Mouse (Mus musculus): ENCODE results near the gene Exosc9. TPM values are rescaled to one million over a fixed set of nuclear protein-coding genes. Genes with fewer than 3 reads are reported as not detected.
"Not testable (repeated sequence)": the region's sequence is repeated elsewhere in the genome, so short reads cannot be mapped to it uniquely, and the experiment has no call there.

Gene Exosc9
- polyA plus RNA-seq, 1 experiment from 2014 or later = 98.5 TPM

- no peaks in the 10 kb centered on the region for H3K27me3 ChIP-seq (ENCODE audit: low read depth, poor library complexity, severe bottlenecking)
- H3K9me3 ChIP-seq (replicated peaks) = no peaks in the 10 kb centered on the region
- peaks cover 15% of the 10 kb centered on the region for H3K4me1 ChIP-seq
- under 1% methylated on average over 46 of the region's 46 CpGs for WGBS
- H3K36me3 ChIP-seq = peaks cover 42% of the 10 kb centered on the region
- H3K4me3 ChIP-seq = peak overlapping the region; percentile 71
- DNase-seq (ENCODE audit: low spot score) = no peak
- H3K27ac ChIP-seq = peak overlapping the region; percentile 94
These were observed 19.0 kb downstream of the Exosc9 start for GRCm38 (mm10) chr3:36571361-36571826.

GRCm38 (mm10) chr3:36571827-36572378, 19.5 kb downstream of the Exosc9 start, which contains the start of gene Ccna2:
Gene Ccna2 (minus strand): TSS chr3:36572150.
- under 1% methylated on average over 60 of the region's 60 CpGs for WGBS
- Histone ChIP-seq H3K36me3 (peaks cover 37% of the 10 kb centered on the region), H3K4me3 (peak within 1 kb of the TSS; percentile 71), H3K27me3 (ENCODE audit: low read depth, poor library complexity, severe bottlenecking) (no peaks in the 10 kb centered on the region), H3K4me1 (peaks cover 15% of the 10 kb centered on the region), H3K9me3 (replicated peaks) (no peaks in the 10 kb centered on the region), H3K27ac (peak within 1 kb of the TSS; percentile 94)
- DNase-seq (ENCODE audit: low spot score) = peak; percentile 99

- Histone ChIP-seq H3K9me3 (replicated peaks) (no peaks in the 10 kb centered on the region), H3K27ac (no peak overlapping the region), H3K36me3 (peaks cover 4% of the 10 kb centered on the region; the same call in 1 of the 2 replicates), H3K4me3 (no peak overlapping the region), H3K27me3 (ENCODE audit: low read depth, poor library complexity, severe bottlenecking) (no peaks in the 10 kb centered on the region), H3K4me1 (no peaks in the 10 kb centered on the region)
- WGBS = 85% methylated on average over 3 of the region's 3 CpGs
- no peak for DNase-seq (ENCODE audit: low spot score)
These were observed 46.4 kb downstream of the Exosc9 start for GRCm38 (mm10) chr3:36598811-36599210.

GRCm38 (mm10) chr3:36599773-36600172, 47.4 kb downstream of the Exosc9 start:
- H3K27ac ChIP-seq; H3K4me1 ChIP-seq; DNase-seq (ENCODE audit: low spot score); H3K9me3 ChIP-seq (replicated peaks); H3K4me3 ChIP-seq; H3K36me3 ChIP-seq; H3K27me3 ChIP-seq (ENCODE audit: low read depth, poor library complexity, severe bottlenecking): not testable (repeated sequence)
- WGBS = 93% methylated on average over 8 of the region's 9 CpGs

GRCm38 (mm10) chr3:36605894-36606783, 53.7 kb downstream of the Exosc9 start:
- DNase-seq (ENCODE audit: low spot score) = no peak
- no peaks in the 10 kb centered on the region for H3K9me3 ChIP-seq (replicated peaks)
- no peaks in the 10 kb centered on the region for H3K4me1 ChIP-seq
- H3K4me3 ChIP-seq = no peak overlapping the region
- WGBS = 85% methylated on average over 7 of the region's 7 CpGs
- no peaks in the 10 kb centered on the region for H3K27me3 ChIP-seq (ENCODE audit: low read depth, poor library complexity, severe bottlenecking)
- peaks cover 5% of the 10 kb centered on the region; the same call in 1 of the 2 replicates for H3K36me3 ChIP-seq
- H3K27ac ChIP-seq = no peak overlapping the region

GRCm38 (mm10) chr3:36612687-36613086, 60.3 kb downstream of the Exosc9 start:
- Histone ChIP-seq H3K4me3 (peak overlapping the region; percentile 71), H3K9me3 (replicated peaks) (no peaks in the 10 kb centered on the region), H3K36me3 (no peaks in the 10 kb centered on the region), H3K4me1 (0 out of 2 replicates have a peak, but pooled peaks cover 10% of the 10 kb centered on the region), H3K27me3 (ENCODE audit: low read depth, poor library complexity, severe bottlenecking) (no peaks in the 10 kb centered on the region), H3K27ac (peak overlapping the region; percentile 83)
- 4% methylated on average over 6 of the region's 6 CpGs for WGBS
- DNase-seq (ENCODE audit: low spot score) = no peak

GRCm38 (mm10) chr3:36613202-36613907, 60.9 kb downstream of the Exosc9 start, which contains the start of gene Bbs7:
Gene Bbs7 (minus strand): TSS chr3:36613477.
- H3K27ac ChIP-seq = peak within 1 kb of the TSS; percentile 83
- peak within 1 kb of the TSS; percentile 71 for H3K4me3 ChIP-seq
- no peaks in the 10 kb centered on the region for H3K36me3 ChIP-seq
- H3K4me1 ChIP-seq = 0 out of 2 replicates have a peak, but pooled peaks cover 10% of the 10 kb centered on the region
- no peaks in the 10 kb centered on the region for H3K9me3 ChIP-seq (replicated peaks)
- WGBS = 5% methylated on average over 38 of the region's 38 CpGs
- no peaks in the 10 kb centered on the region for H3K27me3 ChIP-seq (ENCODE audit: low read depth, poor library complexity, severe bottlenecking)
- peak; percentile 96 for DNase-seq (ENCODE audit: low spot score)

- Histone ChIP-seq H3K27ac (no peak overlapping the region), H3K27me3 (ENCODE audit: low read depth, poor library complexity, severe bottlenecking) (no peaks in the 10 kb centered on the region), H3K4me3 (no peak overlapping the region), H3K4me1 (0 out of 2 replicates have a peak, but pooled peaks cover 10% of the 10 kb centered on the region), H3K36me3 (no peaks in the 10 kb centered on the region), H3K9me3 (replicated peaks) (no peaks in the 10 kb centered on the region)
- DNase-seq (ENCODE audit: low spot score) = no peak
- 68% methylated on average over 5 of the region's 5 CpGs for WGBS
These were observed 61.5 kb downstream of the Exosc9 start for GRCm38 (mm10) chr3:36613908-36614255.

Other genes with a start within 250 kb of the Exosc9 start
- gene Anxa5, start 76.7 kb upstream of the Exosc9 start, polyA plus RNA-seq (2016; fragmentation: Nextera tagmentation; extraction: Ambion mirVana) = 99.2 and 115 TPM in 2 replicates
- 0.55 and 0.84 TPM in 2 replicates for gene 1810062G17Rik, start 76.7 kb upstream of the Exosc9 start, polyA plus RNA-seq (2016; fragmentation: Nextera tagmentation; extraction: Ambion mirVana)
- not detected in 2 replicates for gene Gm11549, start 30.8 kb upstream of the Exosc9 start, polyA plus RNA-seq (2016; fragmentation: Nextera tagmentation; extraction: Ambion mirVana)
- gene Ccna2, start 19.5 kb downstream of the Exosc9 start, polyA plus RNA-seq (2016; fragmentation: Nextera tagmentation; extraction: Ambion mirVana) = 244 TPM in 2 replicates
- 14.1 and 18.9 TPM in 2 replicates for gene Bbs7, start 60.9 kb downstream of the Exosc9 start, polyA plus RNA-seq (2016; fragmentation: Nextera tagmentation; extraction: Ambion mirVana)
- 1.5 TPM in 2 replicates for gene Trpc3, start 137.6 kb downstream of the Exosc9 start, polyA plus RNA-seq (2016; fragmentation: Nextera tagmentation; extraction: Ambion mirVana)

Measured in limb, embryonic 10.5 days (tissue).